Mouse (Mus musculus): Measurements from ENCODE around the gene Gstt2. TPM values are rescaled to one million over a fixed set of nuclear protein-coding genes. Genes with fewer than 3 reads are reported as not detected.

Gstt2 gene
- polyA plus RNA-seq, 1 experiment, result 21.0 TPM

DNA sequence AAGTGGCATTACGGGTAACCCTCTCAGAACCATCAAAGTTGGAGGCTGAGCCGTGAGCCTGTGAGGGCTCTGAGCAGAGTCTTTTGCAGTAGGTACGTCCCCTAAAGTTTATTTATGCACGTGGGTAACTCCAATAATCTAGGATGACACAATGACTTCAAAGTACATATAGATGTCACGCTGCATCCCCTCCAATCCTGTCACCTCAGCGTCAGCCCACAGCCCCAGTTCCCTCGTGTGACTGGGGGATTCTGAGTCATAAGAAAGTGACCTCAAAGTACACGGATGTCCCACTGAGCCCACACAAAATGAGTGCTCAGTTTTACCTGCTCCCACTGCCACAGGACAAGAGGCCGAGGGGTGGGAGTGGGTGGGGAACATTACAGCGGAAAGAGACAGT lies 1.9 kb upstream of the Gstt2 start:
- Histone ChIP-seq H3K4me3 (replicated peaks; ENCODE audit: insufficient read depth, low read depth, low read length) (no peak overlapping the region), H3K27ac (ENCODE audit: insufficient read depth, low read length) (no peak overlapping the region), H3K4me1 (ENCODE audit: control insufficient read depth, insufficient read depth, low read length) (0 out of 2 replicates have a peak, but pooled peaks cover 3% of the 10 kb centered on the region), H3K27me3 (ENCODE audit: control insufficient read depth, insufficient read depth, low read length) (no peaks in the 10 kb centered on the region)
- WGBS, result 90% methylated on average over 10 of the region's 10 CpGs
- no peak for DNase-seq
- no peak for TF ChIP-seq CTCF (IDR thresholded peaks at IDR 0.05; ENCODE audit: borderline replicate concordance, insufficient read depth, low read depth, low read length)
- TF ChIP-seq POLR2A (IDR thresholded peaks at IDR 0.05; ENCODE audit: borderline replicate concordance, insufficient read depth, low read length), result no peak

GRCm38 (mm10) chr10:75835761-75836531 lies 1.3 kb downstream of the Gstt2 start:
- no peak for DNase-seq
- Histone ChIP-seq H3K4me3 (replicated peaks; ENCODE audit: insufficient read depth, low read depth, low read length) (no peak overlapping the region), H3K27ac (ENCODE audit: insufficient read depth, low read length) (no peak overlapping the region), H3K27me3 (ENCODE audit: control insufficient read depth, insufficient read depth, low read length) (no peaks in the 10 kb centered on the region), H3K4me1 (ENCODE audit: control insufficient read depth, insufficient read depth, low read length) (0 out of 2 replicates have a peak, but pooled peaks cover 3% of the 10 kb centered on the region)
- WGBS, result 25% methylated on average over 10 of the region's 10 CpGs
- TF ChIP-seq POLR2A (IDR thresholded peaks at IDR 0.05; ENCODE audit: borderline replicate concordance, insufficient read depth, low read length) (no peak), CTCF (IDR thresholded peaks at IDR 0.05; ENCODE audit: borderline replicate concordance, insufficient read depth, low read depth, low read length) (no peak)

- Histone ChIP-seq H3K4me3 (replicated peaks; ENCODE audit: insufficient read depth, low read depth, low read length) (peak overlapping the region; percentile 32), H3K4me1 (ENCODE audit: control insufficient read depth, insufficient read depth, low read length) (0 out of 2 replicates have a peak, but pooled peaks cover 3% of the 10 kb centered on the region), H3K27me3 (ENCODE audit: control insufficient read depth, insufficient read depth, low read length) (no peaks in the 10 kb centered on the region), H3K27ac (ENCODE audit: insufficient read depth, low read length) (no peak overlapping the region)
- TF ChIP-seq CTCF (IDR thresholded peaks at IDR 0.05; ENCODE audit: borderline replicate concordance, insufficient read depth, low read depth, low read length) (no peak), POLR2A (IDR thresholded peaks at IDR 0.05; ENCODE audit: borderline replicate concordance, insufficient read depth, low read length) (no peak)
- WGBS, result 3% methylated on average over 10 of the region's 10 CpGs
- peak; percentile 31 to 33 for DNase-seq
These were observed 1.9 kb downstream of the Gstt2 start for GRCm38 (mm10) chr10:75835307-75835706.

- TF ChIP-seq CTCF (IDR thresholded peaks at IDR 0.05; ENCODE audit: borderline replicate concordance, insufficient read depth, low read depth, low read length), result no peak
- H3K4me1 ChIP-seq (ENCODE audit: control insufficient read depth, insufficient read depth, low read length), result 0 out of 2 replicates have a peak, but pooled peaks cover 3% of the 10 kb centered on the region
- no peak overlapping the region for H3K27ac ChIP-seq (ENCODE audit: insufficient read depth, low read length)
- no peaks in the 10 kb centered on the region for H3K27me3 ChIP-seq (ENCODE audit: control insufficient read depth, insufficient read depth, low read length)
- DNase-seq, result no peak
- 32% methylated on average over 9 of the region's 9 CpGs for WGBS
- peak overlapping the region; percentile 67 for H3K4me3 ChIP-seq (replicated peaks; ENCODE audit: insufficient read depth, low read depth, low read length)
These were observed 2.5 kb downstream of the Gstt2 start for GRCm38 (mm10) chr10:75834721-75835120.

DNA sequence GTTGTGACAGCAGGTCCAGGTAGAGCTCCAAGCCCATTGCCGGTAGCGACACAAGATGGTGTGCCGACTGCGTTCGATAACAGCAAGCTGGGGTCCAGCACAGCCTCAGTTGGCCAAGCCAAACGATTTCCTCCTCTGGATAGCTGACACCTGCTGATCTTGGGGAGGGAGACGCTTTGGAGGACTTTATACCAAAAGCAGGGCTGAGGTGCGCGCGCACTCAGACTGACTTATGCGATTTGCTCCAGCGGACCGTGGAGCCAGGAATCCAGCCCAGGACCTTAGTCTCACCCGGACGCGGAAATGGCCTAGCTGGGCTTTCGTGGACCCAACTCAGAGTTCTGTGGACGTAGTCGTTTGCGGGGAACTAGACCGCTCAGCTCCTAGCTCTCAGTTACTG lies 3.0 kb downstream of the Gstt2 start:
- Histone ChIP-seq H3K4me3 (replicated peaks; ENCODE audit: insufficient read depth, low read depth, low read length) (peak overlapping the region; percentile 67), H3K4me1 (ENCODE audit: control insufficient read depth, insufficient read depth, low read length) (0 out of 2 replicates have a peak, but pooled peaks cover 3% of the 10 kb centered on the region), H3K27ac (ENCODE audit: insufficient read depth, low read length) (no peak overlapping the region), H3K27me3 (ENCODE audit: control insufficient read depth, insufficient read depth, low read length) (no peaks in the 10 kb centered on the region)
- no peak for TF ChIP-seq POLR2A (IDR thresholded peaks at IDR 0.05; ENCODE audit: borderline replicate concordance, insufficient read depth, low read length)
- TF ChIP-seq CTCF (IDR thresholded peaks at IDR 0.05; ENCODE audit: borderline replicate concordance, insufficient read depth, low read depth, low read length), result no peak
- WGBS, result 2% methylated on average over 21 of the region's 21 CpGs
- peak; percentile 61 to 65 for DNase-seq

- 50% methylated on average over 21 of the region's 21 CpGs for WGBS
- DNase-seq, result no peak
- H3K27ac ChIP-seq (ENCODE audit: insufficient read depth, low read length), result no peak overlapping the region
- no peak for TF ChIP-seq POLR2A (IDR thresholded peaks at IDR 0.05; ENCODE audit: borderline replicate concordance, insufficient read depth, low read length)
- no peak for TF ChIP-seq CTCF (IDR thresholded peaks at IDR 0.05; ENCODE audit: borderline replicate concordance, insufficient read depth, low read depth, low read length)
- no peaks in the 10 kb centered on the region for H3K27me3 ChIP-seq (ENCODE audit: control insufficient read depth, insufficient read depth, low read length)
- peak overlapping the region; percentile 67 for H3K4me3 ChIP-seq (replicated peaks; ENCODE audit: insufficient read depth, low read depth, low read length)
- H3K4me1 ChIP-seq (ENCODE audit: control insufficient read depth, insufficient read depth, low read length), result peaks cover 6% of the 10 kb centered on the region; the same call in 1 of the 2 replicates
These were observed 3.7 kb downstream of the Gstt2 start for GRCm38 (mm10) chr10:75833456-75834080.

DNA sequence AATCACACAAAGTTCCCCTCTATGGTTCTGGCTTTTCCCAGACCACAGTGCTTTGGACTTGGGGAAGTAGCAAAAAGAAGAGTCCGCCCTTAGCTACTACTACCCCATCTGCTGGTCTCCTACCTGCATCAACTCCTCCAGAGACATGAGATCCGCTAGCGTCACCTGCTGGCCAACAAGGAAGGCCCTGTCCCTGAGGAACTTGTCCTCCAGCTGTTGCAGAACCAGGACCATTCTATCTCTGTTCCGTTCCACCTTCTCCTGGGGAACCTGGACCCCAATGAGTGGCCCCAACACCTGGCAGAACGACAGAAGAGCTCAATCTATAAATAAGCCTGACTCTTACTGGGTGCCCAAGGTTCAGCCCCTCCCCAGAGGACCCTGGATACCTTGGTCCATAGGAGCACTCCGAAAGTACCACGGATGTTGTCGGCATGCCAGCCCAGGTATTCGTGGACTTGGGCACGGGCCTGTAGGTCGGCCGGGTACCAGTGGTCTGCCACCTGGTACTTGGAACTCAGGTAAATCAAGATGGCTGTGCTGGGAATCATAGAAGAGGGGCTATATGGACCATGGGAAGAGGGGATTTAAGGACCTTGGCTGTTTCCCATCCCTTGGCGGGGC lies 4.8 kb downstream of the Gstt2 start:
- no peak overlapping the region for H3K27ac ChIP-seq (ENCODE audit: insufficient read depth, low read length)
- 75% methylated on average over 13 of the region's 13 CpGs for WGBS
- no peak for TF ChIP-seq POLR2A (IDR thresholded peaks at IDR 0.05; ENCODE audit: borderline replicate concordance, insufficient read depth, low read length)
- TF ChIP-seq CTCF (IDR thresholded peaks at IDR 0.05; ENCODE audit: borderline replicate concordance, insufficient read depth, low read depth, low read length), result peak; percentile 82
- peaks cover 16% of the 10 kb centered on the region for H3K4me1 ChIP-seq (ENCODE audit: control insufficient read depth, insufficient read depth, low read length)
- H3K27me3 ChIP-seq (ENCODE audit: control insufficient read depth, insufficient read depth, low read length), result no peaks in the 10 kb centered on the region
- DNase-seq, result peak; percentile 54 to 56
- no peak overlapping the region for H3K4me3 ChIP-seq (replicated peaks; ENCODE audit: insufficient read depth, low read depth, low read length)
